Mouse (Mus musculus) heart, embryonic 10.5 days (tissue): ENCODE results near the gene Arnt2. TPM values are rescaled to one million over a fixed set of nuclear protein-coding genes. Genes with fewer than 3 reads are reported as not detected.

Experiments used
- DNase-seq: peaks from one replicate; pipeline ENCODE4 v3.0.0-alpha.2; 2017; ENCODE audit warnings: low spot score
- H3K27ac ChIP-seq: fragments of 300-500 bp; sonication (generic); 2 replicates; pipeline ENCODE4 v1.5.1; 2016; ENCODE audit warnings: mild to moderate bottlenecking
- H3K27me3 ChIP-seq: fragments of 300-500 bp; sonication (generic); 2 replicates; pipeline ENCODE4 v1.6.1; 2016; ENCODE audit warnings: mild to moderate bottlenecking; ENCODE audit not compliant: poor library complexity, insufficient read depth, severe bottlenecking
- H3K36me3 ChIP-seq: fragments of 300-500 bp; sonication (generic); 2 replicates; pipeline ENCODE4 v1.6.1; 2016; ENCODE audit warnings: mild to moderate bottlenecking, moderate library complexity
- H3K4me1 ChIP-seq: fragments of 300-500 bp; sonication (generic); 2 replicates; pipeline ENCODE4 v1.6.1; 2016; ENCODE audit warnings: mild to moderate bottlenecking
- H3K4me3 ChIP-seq: fragments of 300-500 bp; sonication (generic); 2 replicates; pipeline ENCODE4 v1.5.1; 2016; ENCODE audit warnings: mild to moderate bottlenecking, moderate library complexity
- H3K9me3 ChIP-seq: fragments of 300-500 bp; sonication (generic); 2 replicates; pipeline ENCODE4 v1.6.1; 2016; ENCODE audit warnings: mild to moderate bottlenecking, moderate library complexity
- WGBS: fragments of 180-500 bp; shearing (Covaris S2); methylation state at CpG from one replicate; pipeline ENCODE4 v1.1.7; 2016; 5-methylcytosine and 5-hydroxymethylcytosine counted together
- polyA plus RNA-seq: library from polyadenylated mRNA; unstranded; fragments of >200 nt; fragmentation: Nextera tagmentation; extraction: Ambion mirVana; gene quantifications from 2 replicates; pipeline ENCODE4 v1.2.1, GENCODE M21; 2016

The Arnt2 gene
- polyA plus RNA-seq, 1 experiment from 2014 or later, result 4.7 TPM

DNA sequence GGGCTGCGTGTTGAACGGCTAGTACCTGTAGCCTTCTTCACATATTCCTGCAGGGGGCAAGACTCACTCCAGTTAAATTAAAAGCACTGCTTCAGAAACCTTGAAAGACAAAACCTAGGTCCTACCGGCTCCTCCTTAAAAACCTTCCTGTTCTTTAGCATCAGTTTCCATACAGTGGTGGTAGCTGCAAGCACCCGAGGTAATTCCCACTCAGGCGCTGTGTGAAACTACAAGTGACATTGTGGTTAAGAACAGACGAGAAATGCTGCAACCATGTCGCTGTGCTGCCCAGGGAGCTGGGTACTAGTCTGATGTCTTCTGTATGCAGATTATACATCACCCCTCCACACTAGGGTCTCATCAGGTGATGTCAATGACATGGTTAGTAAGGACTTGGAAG is 25.9 kb downstream of the Arnt2 start:
- no peaks in the 10 kb centered on the region for H3K36me3 ChIP-seq
- H3K9me3 ChIP-seq, result no peaks in the 10 kb centered on the region
- no peak overlapping the region for H3K4me3 ChIP-seq
- no peaks in the 10 kb centered on the region for H3K27me3 ChIP-seq
- no peak overlapping the region for H3K27ac ChIP-seq
- no peak for DNase-seq
- no peaks in the 10 kb centered on the region for H3K4me1 ChIP-seq
- 87% methylated on average over 7 of the region's 7 CpGs for WGBS

DNA sequence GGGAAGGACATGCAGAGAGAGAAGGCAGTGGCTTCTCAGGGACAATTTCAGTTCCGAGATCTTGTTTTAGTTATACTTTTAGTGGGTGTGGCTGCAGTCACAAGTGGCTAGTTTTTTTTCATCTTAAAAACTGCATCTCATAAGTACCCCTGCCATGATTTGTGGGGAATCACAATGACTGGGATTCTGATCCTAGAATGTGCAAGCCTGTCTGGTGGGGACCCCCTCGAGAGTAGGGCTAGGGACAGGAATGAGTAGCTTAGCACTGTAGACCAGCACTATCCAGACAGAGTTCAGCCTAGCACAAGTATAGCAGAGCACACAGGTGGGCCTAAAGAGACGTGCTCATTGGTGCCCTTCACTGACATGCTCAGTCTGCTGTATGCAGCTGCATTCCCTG is 27.6 kb downstream of the Arnt2 start:
- H3K4me1 ChIP-seq, result peaks cover 3% of the 10 kb centered on the region; the same call in 1 of the 2 replicates
- no peaks in the 10 kb centered on the region for H3K27me3 ChIP-seq
- H3K4me3 ChIP-seq, result no peak overlapping the region
- DNase-seq, result no peak
- H3K9me3 ChIP-seq, result no peaks in the 10 kb centered on the region
- H3K36me3 ChIP-seq, result no peaks in the 10 kb centered on the region
- no peak overlapping the region for H3K27ac ChIP-seq
- WGBS, result 70% methylated on average over 3 of the region's 3 CpGs

DNA sequence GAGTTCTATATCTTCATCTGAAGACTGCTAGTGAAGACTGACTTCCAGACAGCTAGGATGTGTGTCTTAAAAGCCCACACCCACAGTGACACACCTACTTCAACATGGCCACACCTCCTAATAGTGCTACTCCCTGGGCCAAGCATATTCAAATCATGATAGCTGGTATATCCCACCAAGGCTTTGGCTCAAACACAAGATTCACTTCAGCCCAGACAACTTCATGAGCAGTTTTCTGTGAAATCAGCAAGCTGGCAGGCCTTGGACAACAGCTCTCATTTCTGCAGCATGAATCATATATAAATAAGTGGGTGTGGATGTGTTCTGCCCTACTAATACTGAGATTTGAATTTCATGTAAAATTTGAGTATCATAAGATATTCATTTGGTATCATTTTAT is 29.2 kb downstream of the Arnt2 start:
- H3K4me1 ChIP-seq, result peaks cover 5% of the 10 kb centered on the region; the same call in 1 of the 2 replicates
- no peaks in the 10 kb centered on the region for H3K27me3 ChIP-seq
- H3K36me3 ChIP-seq, result no peaks in the 10 kb centered on the region
- H3K9me3 ChIP-seq, result no peaks in the 10 kb centered on the region
- H3K4me3 ChIP-seq, result no peak overlapping the region
- no peak for DNase-seq
- no peak overlapping the region for H3K27ac ChIP-seq

DNA sequence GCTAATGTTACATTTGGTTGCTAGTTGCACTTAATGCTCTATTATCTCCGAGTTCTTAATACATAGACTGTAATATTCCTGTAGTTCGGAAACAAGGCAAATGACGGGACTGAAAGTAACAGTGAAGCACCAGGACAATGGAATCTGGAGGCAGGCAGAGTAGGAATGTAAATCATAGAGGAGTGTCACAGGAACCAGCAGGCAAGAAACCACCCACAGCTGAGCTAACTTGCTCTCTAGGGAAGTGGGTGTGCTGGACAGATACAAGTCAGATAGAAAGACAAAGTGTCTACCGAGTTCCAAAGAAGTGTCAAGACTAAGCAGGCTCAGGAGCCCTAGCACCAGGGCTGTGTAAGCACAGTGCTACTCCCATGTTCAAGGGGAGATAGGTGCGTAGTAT is 32.6 kb downstream of the Arnt2 start:
- 63% methylated on average over 5 of the region's 5 CpGs for WGBS
- DNase-seq, result no peak
- H3K27ac ChIP-seq, result no peak overlapping the region

DNA sequence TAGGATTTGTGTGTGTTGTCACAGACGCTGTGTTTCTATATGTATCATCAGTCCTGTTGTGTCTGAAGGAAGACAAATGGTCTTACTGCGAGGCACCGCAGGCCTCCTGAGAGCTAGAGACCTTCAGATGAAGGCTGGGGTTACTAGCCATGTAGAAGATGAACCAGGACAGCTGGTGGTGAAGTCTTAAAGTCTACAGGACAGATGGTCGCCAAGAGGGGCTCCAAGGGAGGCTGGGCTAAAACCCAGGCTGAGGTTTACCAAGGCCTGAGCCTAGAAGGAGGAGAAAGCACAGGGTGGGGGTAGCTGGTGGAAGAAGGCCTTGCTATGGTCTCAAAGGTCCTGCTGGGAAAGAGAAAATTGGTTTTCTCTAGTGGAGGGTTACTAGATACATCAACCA is 36.3 kb downstream of the Arnt2 start:
- WGBS, result 77% methylated on average over 4 of the region's 4 CpGs
- no peak for DNase-seq
- no peaks in the 10 kb centered on the region for H3K36me3 ChIP-seq
- no peak overlapping the region for H3K27ac ChIP-seq
- H3K4me1 ChIP-seq, result peaks cover 5% of the 10 kb centered on the region; the same call in 1 of the 2 replicates
- peaks cover 5% of the 10 kb centered on the region; the same call in 1 of the 2 replicates for H3K27me3 ChIP-seq
- no peaks in the 10 kb centered on the region for H3K9me3 ChIP-seq
- no peak overlapping the region for H3K4me3 ChIP-seq

More for the DNA sequence above, 32.6 kb downstream of the Arnt2 start:
- Histone ChIP-seq H3K36me3 (no peaks in the 10 kb centered on the region), H3K9me3 (no peaks in the 10 kb centered on the region), H3K4me1 (peaks cover 5% of the 10 kb centered on the region; the same call in 1 of the 2 replicates), H3K27me3 (no peaks in the 10 kb centered on the region), H3K4me3 (no peak overlapping the region)

DNA sequence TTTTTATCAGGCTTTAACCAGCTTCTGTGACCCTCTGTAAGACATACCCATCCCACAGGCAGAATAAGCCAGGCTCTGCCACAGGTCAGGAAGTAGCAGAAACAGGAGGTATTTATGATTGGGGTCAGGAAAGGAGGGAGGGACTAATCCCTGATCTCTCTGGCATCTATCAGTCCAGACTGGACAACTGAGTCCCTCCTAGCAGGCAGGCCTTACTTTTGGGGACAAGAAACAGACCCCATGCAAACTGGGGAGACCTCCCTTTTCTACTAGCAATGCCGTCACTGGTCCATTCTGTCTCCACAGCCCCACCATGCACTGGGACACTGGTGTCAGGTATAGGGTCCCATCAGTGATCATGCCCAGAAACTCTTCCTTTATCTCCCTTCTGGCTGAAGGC is 37.1 kb downstream of the Arnt2 start:
- H3K27me3 ChIP-seq, result peaks cover 5% of the 10 kb centered on the region; the same call in 1 of the 2 replicates
- no peaks in the 10 kb centered on the region for H3K9me3 ChIP-seq
- no peaks in the 10 kb centered on the region for H3K36me3 ChIP-seq
- no peak overlapping the region for H3K27ac ChIP-seq
- no peak overlapping the region for H3K4me3 ChIP-seq
- H3K4me1 ChIP-seq, result peaks cover 5% of the 10 kb centered on the region; the same call in 1 of the 2 replicates
- DNase-seq, result no peak
- 96% methylated on average over 1 of the region's 1 CpGs for WGBS

DNA sequence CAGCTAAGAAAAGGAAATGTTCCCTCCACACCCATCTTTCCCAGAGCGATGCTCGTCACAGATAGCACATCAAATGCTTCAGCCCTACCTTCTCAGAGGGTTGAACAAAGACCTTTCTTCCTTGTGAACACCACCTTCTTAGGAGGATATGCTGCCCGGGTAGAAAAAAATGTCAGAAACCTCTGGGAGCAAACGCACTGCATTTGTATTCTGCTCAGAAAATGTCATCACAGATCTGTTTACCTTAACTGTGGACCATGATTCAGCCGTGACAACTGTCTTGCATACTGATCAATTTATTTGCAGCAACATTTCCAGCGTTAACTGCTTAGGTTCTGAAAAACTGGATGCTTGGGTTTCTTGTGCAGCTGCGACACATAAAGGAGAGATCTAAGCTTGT is 37.7 kb downstream of the Arnt2 start:
- Histone ChIP-seq H3K27me3 (peaks cover 5% of the 10 kb centered on the region; the same call in 1 of the 2 replicates), H3K27ac (no peak overlapping the region), H3K9me3 (no peaks in the 10 kb centered on the region), H3K4me1 (peaks cover 1% of the 10 kb centered on the region; the same call in 1 of the 2 replicates), H3K36me3 (no peaks in the 10 kb centered on the region), H3K4me3 (no peak overlapping the region)
- DNase-seq, result no peak
- WGBS, result 74% methylated on average over 7 of the region's 7 CpGs

DNA sequence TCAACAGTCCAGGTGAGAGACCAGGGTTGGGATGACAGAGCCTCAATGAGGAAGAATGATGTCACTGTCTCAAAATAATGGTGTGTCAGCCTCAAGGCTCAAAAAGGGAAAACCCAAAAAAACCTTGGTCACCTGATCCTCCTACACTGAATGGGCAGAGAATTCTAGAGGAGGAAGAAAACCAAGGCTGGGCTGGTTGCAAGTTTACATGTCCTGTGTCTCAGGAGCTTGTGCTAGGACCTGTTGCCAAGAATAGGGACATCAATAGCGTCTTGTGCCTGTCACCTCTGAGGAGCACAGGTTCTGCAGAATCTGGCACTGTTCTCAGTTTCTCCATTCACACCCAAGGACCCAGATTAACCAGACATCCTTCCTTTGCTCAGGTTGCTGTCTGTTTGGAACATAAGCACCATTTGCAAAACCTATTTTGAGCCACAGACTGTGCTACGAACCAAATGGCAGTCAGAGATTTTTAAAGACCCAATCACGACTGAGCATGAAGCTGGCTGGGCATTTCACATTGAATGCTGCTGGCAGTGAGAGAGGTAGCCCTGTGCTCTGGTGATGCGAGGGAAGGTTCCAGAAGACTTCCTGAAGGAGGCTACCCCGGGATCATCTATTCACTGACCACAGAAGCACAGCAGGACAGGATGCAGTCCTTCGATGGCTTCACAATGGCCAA is 38.9 kb downstream of the Arnt2 start:
- Histone ChIP-seq H3K27me3 (peaks cover 5% of the 10 kb centered on the region; the same call in 1 of the 2 replicates), H3K27ac (no peak overlapping the region), H3K4me3 (no peak overlapping the region), H3K36me3 (no peaks in the 10 kb centered on the region), H3K4me1 (0 out of 2 replicates have a peak, but pooled peaks cover 3% of the 10 kb centered on the region), H3K9me3 (no peaks in the 10 kb centered on the region)
- 77% methylated on average over 6 of the region's 6 CpGs for WGBS
- DNase-seq, result no peak

DNA sequence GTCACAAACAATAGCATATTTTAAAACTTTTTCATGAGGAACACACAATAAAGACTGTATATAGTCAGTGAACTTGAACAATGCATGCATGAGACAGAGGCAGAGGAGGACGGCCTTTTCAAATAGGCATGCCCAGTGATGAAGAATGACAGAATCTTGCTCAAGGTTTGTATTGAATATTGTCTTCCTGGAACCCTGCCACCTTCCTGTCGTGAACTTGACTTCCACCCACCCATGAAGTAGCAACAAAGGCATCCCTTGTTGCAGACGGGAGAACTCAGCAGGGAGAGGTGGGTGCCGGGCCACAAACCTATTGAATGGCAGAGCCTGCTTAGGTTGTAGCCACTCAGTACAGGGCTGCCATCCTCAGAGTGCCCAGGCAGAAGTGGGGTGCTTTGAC is 43.7 kb downstream of the Arnt2 start:
- Histone ChIP-seq H3K27ac (no peak overlapping the region), H3K36me3 (no peaks in the 10 kb centered on the region), H3K9me3 (no peaks in the 10 kb centered on the region), H3K4me3 (no peak overlapping the region), H3K27me3 (peaks cover 5% of the 10 kb centered on the region; the same call in 1 of the 2 replicates), H3K4me1 (peaks cover 8% of the 10 kb centered on the region; the same call in 1 of the 2 replicates)
- WGBS, result 75% methylated on average over 4 of the region's 4 CpGs
- no peak for DNase-seq

DNA sequence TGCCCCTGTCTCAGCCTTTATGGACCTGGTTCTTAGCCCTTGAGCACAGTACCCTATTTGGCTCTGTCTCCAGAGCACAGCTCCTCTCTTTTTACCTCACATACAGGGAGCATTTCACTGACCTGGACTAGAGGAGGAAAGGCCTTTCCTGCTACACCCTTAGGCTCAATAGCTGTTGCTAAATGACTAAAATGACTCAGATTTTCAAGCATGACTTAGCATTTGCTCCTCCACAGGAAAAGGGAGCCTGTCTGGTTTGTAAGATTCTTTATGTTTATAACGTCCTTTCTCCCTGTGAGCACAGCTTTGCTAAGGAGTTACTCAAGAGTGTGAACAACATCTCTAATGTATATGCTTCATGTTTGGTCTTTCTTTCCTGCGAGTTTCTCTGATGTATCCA is 47.3 kb downstream of the Arnt2 start:
- H3K36me3 ChIP-seq, result no peaks in the 10 kb centered on the region
- DNase-seq, result no peak
- no peak overlapping the region for H3K4me3 ChIP-seq
- no peaks in the 10 kb centered on the region for H3K27me3 ChIP-seq
- WGBS, result 62% methylated on average over 2 of the region's 2 CpGs
- no peaks in the 10 kb centered on the region for H3K9me3 ChIP-seq
- no peak overlapping the region for H3K27ac ChIP-seq
- peaks cover 11% of the 10 kb centered on the region; the same call in 1 of the 2 replicates for H3K4me1 ChIP-seq

DNA sequence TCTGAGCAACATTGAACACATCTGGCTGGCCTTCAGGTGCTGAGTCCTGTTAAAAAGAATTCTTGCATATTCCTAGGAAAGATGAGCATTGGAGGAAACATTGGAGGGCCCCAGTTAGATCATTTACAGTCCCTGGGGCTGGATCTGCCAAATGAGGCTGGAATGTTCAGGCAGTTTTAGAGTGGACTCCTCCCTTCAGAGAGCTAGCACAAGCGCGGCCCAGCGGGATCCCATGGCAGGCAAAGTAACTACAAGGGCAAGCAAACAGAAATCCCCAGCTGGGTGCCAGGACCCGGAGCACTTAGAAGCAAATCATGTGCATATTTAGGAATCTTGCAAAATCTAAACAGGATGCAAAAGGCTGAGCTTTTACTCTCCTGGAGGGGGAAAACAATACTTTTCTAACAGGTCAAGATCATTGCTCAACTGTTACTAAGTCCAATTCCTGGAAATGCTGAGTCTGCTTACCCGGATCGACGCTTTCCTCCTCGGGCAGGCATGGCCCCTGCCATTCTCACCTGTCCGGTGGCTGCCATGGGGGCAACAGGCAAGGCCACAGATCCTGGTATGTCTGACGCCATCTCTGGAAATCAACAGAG is 48.8 kb downstream of the Arnt2 start:
- no peak for DNase-seq
- no peak overlapping the region for H3K4me3 ChIP-seq
- H3K27ac ChIP-seq, result no peak overlapping the region
- H3K36me3 ChIP-seq, result no peaks in the 10 kb centered on the region
- 75% methylated on average over 10 of the region's 10 CpGs for WGBS
- peaks cover 8% of the 10 kb centered on the region; the same call in 1 of the 2 replicates for H3K4me1 ChIP-seq
- no peaks in the 10 kb centered on the region for H3K27me3 ChIP-seq
- H3K9me3 ChIP-seq, result no peaks in the 10 kb centered on the region

DNA sequence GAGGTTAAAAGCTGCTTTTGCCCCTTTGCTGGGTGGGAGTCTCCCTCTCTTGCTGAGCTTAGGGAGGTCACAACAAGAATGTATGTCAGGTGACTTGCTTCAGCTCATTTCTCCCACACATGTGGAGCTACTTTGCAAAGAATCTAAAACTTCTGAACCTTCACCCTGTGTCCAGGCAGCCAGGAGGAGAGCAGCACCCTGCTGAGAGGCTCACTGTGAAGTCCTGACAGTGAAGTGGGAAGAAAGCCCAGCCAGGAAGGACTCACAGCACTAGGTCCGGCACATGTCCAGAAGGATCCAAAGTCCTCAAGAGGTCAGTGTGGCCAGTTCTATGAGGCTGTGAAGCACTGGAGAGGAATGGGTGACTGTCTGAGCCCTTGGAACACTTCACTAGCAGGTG is 51.5 kb downstream of the Arnt2 start:
- peaks cover 3% of the 10 kb centered on the region; the same call in 1 of the 2 replicates for H3K4me1 ChIP-seq
- no peaks in the 10 kb centered on the region for H3K9me3 ChIP-seq
- H3K27me3 ChIP-seq, result no peaks in the 10 kb centered on the region
- no peak overlapping the region for H3K27ac ChIP-seq
- no peak for DNase-seq
- 42% methylated on average over 1 of the region's 1 CpGs for WGBS
- no peaks in the 10 kb centered on the region for H3K36me3 ChIP-seq
- H3K4me3 ChIP-seq, result no peak overlapping the region
